Mouse (Mus musculus) urinary bladder, postnatal 4 days (tissue): ENCODE measurements around the gene Fam98a.

Experiments
- DNase-seq, 2 experiments: peaks; one replicate each; pipeline ENCODE4 v3.0.0; 2021 to 2022; ENCODE audit warnings: low spot score in 2 of 2

Gene Fam98a

GRCm38 (mm10) chr17:75551512-75552400, at the start of gene Fam98a:
TSS of gene Fam98a (minus strand) at chr17:75551946.
- peak; percentile 98 for DNase-seq

GRCm38 (mm10) chr17:75598652-75599051, 46.9 kb upstream of the Fam98a start:
- no peak for DNase-seq

GRCm38 (mm10) chr17:75582738-75583137, 31.0 kb upstream of the Fam98a start:
- DNase-seq = no peak

GRCm38 (mm10) chr17:75575608-75576007, 23.9 kb upstream of the Fam98a start:
- DNase-seq = no peak

- DNase-seq = no peak
These were observed 6.3 kb upstream of the Fam98a start for GRCm38 (mm10) chr17:75558041-75558440.

GRCm38 (mm10) chr17:75557031-75557430, 5.3 kb upstream of the Fam98a start:
- DNase-seq = no peak

- DNase-seq = no peak
These were observed 854 bp downstream of the Fam98a start for GRCm38 (mm10) chr17:75550771-75551413.

GRCm38 (mm10) chr17:75544262-75544661, 7.5 kb downstream of the Fam98a start:
- no peak for DNase-seq

GRCm38 (mm10) chr17:75543434-75543833, 8.3 kb downstream of the Fam98a start:
- DNase-seq = no peak

GRCm38 (mm10) chr17:75539841-75540240, 11.9 kb downstream of the Fam98a start:
- DNase-seq = peak in 1 of 2 experiments; percentile 39

GRCm38 (mm10) chr17:75539130-75539529, 12.6 kb downstream of the Fam98a start:
- no peak for DNase-seq

GRCm38 (mm10) chr17:75538431-75538830, 13.3 kb downstream of the Fam98a start:
- DNase-seq = no peak

GRCm38 (mm10) chr17:75537050-75537445, 14.7 kb downstream of the Fam98a start:
- no peak for DNase-seq

GRCm38 (mm10) chr17:75536396-75537049, 15.2 kb downstream of the Fam98a start:
- no peak for DNase-seq

GRCm38 (mm10) chr17:75535612-75536011, 16.1 kb downstream of the Fam98a start:
- DNase-seq = no peak

GRCm38 (mm10) chr17:75534314-75535020, 17.3 kb downstream of the Fam98a start:
- DNase-seq = no peak

GRCm38 (mm10) chr17:75532469-75532986, 19.2 kb downstream of the Fam98a start:
- no peak for DNase-seq

GRCm38 (mm10) chr17:75529222-75529935, 22.4 kb downstream of the Fam98a start:
- DNase-seq = no peak

GRCm38 (mm10) chr17:75526411-75526810, 25.3 kb downstream of the Fam98a start:
- DNase-seq = no peak

- no peak for DNase-seq
These were observed 27.9 kb downstream of the Fam98a start for GRCm38 (mm10) chr17:75523812-75524211.
